Mouse (Mus musculus): ENCODE results near the gene 1700019N19Rik.

The 1700019N19Rik gene

DNA sequence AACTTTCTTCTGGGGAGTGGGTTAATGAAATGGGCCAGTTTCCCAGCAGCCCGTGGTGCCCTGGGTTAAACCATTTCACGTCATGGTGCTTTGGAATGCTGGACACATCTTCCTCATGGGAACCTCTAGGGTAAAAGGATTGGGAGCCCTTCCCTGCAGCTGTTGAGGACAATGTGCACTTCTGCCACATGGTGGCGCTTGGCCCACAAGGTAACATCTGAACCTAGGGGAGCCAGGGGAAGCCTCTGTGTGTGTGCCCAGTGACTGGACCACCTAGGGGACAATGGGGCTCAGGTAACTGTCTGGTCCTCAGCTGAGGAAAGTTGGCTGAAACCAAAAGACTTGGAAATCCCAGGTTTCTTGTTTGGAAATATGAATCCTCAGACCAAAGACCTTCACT lies 12.1 kb upstream of the 1700019N19Rik start:
- peak; percentile 68 for DNase-seq (ENCODE audit: low read depth, low spot score)

DNA sequence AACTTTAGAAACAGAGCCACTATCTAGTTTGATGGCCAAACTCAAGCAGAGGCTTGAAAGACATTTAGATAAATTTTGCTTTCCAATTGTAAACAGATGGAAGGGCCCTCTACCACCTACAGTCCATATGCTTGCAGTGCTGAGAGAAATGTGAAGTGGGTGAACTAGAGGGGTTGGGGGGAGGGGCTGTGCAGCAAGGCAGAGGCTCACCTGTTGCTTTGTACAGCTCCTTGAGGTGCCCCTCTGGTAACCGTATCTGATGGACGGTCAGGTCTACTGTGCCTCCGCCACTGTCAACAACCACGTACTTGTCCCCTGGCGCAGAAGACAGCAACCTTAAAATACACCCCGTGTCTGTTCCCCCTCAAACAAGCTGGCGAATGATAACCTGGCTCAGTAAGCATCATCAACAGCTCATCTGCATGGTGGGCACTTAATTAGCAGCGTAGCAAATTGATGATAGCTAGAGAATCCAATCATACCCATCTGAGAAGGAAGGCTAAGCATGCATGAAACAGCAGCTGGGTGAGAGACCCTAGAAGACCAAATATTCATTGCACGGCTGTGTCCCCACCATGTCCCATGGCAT lies 11.0 kb upstream of the 1700019N19Rik start:
- DNase-seq (ENCODE audit: low read depth, low spot score): no peak

DNA sequence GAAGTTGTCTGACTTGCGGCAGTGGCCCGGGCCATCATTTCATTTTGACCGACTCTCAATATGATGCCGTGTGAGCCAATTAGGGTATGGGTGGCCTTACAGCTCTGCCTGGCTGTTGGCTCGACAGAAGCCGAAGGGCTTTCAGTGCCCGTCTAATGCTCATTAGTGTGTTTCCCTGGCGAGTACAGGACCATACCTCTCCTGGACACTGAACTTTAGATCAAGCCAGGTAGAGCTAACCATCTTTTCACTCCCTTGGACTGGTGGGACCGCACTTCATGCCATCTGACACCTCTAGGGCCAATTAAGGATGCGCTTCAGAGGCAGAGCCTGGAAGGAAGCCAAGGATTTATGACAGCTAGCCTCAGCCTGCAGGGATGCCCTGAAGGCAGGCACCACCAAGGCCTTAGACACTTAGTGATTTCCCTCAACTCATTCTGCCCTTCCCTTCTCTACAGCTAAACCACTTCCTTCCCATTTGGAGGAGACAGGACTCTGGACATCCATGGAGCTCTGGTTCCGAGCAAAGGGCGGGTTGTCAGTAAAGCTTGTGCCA lies 931 bp upstream of the 1700019N19Rik start:
- no peak for DNase-seq (ENCODE audit: low read depth, low spot score)

DNA sequence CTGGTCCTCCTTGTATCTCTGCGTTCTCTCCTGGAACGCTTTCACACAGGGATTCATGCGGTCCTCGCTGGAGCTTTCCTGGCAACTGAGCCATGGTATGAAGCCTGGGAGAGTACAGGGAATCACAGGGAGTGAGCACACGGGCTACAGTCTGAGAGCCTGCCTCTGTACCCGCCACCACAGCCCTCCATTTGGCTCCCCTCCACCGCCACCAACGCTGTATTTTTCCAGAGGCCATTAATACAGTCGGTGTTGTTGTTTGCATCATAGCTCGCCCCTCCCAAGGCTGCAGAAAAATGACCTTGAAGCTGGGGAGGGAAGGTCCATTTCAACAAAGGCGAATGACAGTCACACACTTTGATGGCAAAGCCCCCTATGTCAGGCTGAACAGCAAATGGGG lies 5.1 kb downstream of the 1700019N19Rik start:
- no peak for DNase-seq (ENCODE audit: low read depth, low spot score)

DNA sequence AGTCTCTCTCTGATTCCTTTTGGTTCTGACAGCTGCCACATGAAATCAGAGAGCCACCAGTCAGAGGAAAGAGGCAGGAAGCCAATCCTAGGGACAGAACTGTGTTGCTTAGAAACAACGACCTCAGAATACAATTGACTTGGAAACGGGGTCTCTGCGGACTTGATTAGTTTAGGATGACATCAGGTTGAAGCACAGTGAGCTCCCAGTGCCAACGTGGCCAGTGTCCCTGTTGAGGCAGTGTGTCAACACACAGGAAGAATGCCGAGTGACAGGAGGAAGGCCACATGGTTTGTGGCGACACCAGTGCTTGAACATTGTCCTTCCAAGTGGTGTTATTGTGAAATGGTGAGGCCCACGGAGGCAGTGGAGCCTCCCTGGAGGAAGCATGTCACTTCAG lies 10.3 kb downstream of the 1700019N19Rik start:
- DNase-seq (ENCODE audit: low read depth, low spot score): no peak

DNA sequence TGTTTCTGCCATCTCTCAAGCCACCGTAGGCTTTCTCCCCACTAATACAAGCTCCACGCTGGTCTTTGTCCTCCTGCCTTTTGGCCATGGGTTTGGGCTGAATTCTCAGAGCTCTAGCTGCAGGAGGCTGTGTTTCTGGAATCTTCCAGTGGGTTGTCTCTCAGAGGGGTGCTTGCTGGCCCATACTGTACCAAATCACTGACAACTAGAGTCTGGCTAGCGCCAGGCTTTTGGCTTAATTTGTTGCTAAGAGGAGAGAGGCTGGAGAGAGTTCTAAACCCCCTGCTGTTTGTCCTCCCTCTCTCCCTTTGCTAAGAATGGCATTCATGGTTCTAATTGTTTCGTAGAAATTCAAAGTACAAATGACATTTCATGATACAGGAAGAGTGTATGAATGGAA lies 12.7 kb downstream of the 1700019N19Rik start:
- no peak for DNase-seq (ENCODE audit: low read depth, low spot score)

DNA sequence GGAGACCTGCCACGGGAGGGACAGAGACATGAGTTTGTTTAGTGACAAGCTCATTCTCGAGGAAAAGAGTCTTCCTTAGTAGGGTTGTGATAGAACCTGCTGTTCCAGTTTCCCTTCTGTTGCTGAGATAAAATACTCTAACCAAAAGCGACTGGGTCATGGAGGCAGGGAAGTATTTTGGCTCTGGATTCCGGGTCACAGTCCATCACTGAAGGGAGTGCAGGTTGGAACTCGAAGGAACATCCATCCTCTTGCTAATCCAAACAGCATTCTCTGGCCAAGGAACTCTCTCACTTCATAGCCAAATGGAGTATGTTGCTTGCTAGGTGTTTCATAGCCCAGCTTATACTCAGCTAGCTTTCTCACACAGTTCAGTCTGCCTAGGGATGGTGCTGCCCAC lies 17.8 kb downstream of the 1700019N19Rik start:
- no peak for DNase-seq (ENCODE audit: low read depth, low spot score)

DNA sequence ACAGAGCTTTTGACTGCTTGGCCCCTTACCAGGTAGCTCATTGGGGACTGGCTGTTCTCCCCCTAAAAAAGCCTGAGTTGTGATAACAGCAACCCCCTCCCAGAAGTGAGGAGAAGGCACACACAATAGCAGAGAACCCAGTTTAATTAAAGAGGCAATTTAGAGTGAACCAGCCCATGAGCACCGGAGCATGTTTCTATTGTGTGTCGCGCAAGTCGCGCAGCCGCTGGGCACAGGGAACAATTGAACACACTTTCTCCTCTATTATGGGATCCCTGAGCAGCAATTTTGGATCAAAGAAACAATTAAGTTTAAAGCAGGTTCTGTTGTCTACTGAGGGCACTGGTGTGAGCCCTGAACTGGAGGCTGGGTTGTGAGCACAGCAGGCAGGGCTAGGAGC lies 26.9 kb downstream of the 1700019N19Rik start:
- no peak for DNase-seq (ENCODE audit: low read depth, low spot score)

DNA sequence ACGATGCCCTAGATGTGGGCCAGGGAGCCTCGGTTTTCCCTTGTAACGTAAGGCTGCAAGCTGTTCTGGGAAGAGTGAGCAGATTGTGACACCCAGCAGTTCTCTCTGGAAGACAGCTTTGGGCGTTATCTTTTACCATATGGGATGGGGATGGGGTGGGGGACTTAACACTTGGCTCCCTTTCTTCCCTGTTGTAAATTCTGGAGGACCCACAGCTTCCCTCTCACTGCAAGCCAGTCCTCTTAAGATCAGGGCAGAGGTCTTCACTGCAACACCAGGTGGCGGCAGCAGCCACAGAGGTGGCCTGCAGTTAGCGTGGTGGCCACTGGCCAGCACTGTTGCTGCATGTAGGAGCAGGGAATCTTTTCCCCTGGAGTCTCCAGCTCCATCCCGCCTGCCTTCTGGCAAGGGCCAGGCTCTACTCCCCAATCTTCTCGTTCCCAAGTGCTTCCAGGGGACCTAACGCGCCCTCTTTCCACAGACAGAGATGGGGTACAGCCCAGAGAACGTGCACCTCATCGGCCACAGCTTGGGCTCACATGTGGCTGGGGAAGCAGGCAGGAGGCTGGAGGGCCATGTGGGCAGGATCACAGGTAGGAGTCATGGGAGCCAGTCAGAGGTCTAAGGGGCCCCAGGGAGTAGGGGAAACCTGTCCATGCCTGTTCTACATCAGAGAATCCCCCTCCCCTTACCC lies 31.3 kb downstream of the 1700019N19Rik start:
- DNase-seq (ENCODE audit: low read depth, low spot score): peak; percentile 63

DNA sequence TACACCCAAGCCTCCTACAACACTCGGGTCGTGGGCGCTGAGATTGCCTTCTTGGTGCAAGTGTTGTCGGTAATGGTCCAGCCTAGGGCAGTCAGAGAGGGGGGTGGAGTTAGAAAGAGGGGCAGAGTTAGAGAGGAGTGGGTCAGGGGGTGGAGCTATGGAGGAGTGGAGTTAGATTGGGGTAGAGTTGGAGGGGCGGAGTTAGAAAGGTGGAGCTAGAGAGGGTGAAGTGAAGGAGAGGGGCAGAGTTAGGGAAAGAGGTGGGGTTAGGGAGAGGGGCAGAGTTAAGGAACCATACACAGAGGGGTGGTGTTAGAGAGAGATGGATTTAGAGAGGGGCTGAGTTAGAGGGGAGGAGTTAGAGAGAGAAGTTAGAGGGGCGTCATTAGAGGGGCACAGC lies 31.9 kb downstream of the 1700019N19Rik start:
- peak; percentile 32 for DNase-seq (ENCODE audit: low read depth, low spot score)

DNA sequence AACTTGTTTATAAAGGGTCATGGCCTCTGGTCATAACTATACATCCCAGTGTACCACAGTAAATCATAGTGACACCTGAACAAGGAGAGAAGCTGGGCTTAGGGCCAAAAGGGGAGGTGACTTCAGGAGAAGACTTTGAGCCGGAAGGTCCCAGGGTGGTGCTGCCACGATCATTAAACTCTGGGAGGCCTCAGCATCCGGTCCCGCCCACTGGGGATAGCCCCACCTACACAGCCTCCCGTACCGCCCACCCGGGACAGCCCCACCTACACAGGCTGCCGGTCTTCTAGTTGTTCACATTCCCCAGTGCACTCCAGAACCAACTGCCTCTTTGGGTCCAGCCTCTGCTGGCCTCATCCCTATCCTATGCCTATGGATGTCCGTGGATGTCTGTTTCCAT lies 34.8 kb downstream of the 1700019N19Rik start, which contains the start of gene Pnliprp2:
Gene Pnliprp2, plus strand, starts transcription at position 297 of the 400 bp plus-strand sequence.
- peak; percentile 21 for DNase-seq (ENCODE audit: low read depth, low spot score)

DNA sequence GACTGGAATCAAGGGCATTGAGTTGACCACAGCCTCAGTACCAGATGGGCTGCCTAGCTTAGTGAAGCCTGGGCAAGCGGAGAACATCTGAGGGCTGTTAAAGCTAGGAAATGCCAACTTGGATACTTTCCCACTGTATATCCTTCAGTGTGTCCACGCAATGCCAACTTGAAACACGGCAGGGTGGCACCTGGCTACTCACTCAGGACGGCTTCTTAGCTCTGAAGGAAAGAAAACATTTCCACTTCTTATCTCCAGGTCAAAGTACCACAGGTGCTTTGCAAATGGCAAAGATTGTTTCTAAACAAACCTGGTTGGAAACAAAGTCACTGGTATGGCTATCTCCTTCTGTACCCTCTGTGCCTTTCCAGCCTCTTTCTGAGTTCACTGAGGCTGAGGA lies 35.4 kb downstream of the 1700019N19Rik start:
- DNase-seq (ENCODE audit: low read depth, low spot score): no peak

DNA sequence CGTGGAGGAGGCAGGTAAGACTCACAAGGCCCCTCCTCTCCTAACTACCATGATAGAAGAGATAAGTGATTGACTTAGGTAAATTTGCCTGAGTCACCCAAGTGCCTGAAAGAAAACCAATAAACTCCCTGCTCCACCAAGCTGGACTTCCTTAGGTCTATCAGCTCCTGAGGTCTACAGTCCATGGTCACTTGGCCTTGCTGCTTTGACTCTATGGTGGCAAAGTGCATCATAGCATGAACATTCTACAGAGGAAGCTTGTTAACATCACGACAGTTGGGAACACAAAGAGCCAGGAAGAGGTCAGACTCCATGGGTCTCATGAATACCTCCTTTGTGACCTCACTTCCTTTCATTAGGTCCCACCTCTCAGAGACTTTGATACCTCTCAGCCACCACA lies 42.8 kb downstream of the 1700019N19Rik start:
- no peak for DNase-seq (ENCODE audit: low read depth, low spot score)

DNA sequence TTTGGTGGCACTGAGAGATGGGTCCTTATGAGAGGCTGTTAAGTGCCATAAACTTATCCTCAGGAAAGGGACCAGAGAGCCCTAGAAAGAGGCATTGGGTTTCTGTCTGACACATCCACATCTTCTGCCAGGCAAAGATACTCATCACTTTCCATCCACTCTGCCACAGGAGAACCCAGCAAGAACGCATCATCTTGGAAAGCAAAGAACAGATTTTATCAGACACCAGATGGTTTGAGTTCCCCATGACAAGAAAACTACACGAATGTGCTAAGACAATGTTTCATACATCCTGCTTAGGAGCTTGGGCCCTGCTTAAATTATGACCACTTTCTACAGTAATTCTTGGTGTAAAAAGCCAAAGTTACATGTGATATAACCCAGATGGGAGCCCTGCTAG lies 43.4 kb downstream of the 1700019N19Rik start:
- no peak for DNase-seq (ENCODE audit: low read depth, low spot score)

DNA sequence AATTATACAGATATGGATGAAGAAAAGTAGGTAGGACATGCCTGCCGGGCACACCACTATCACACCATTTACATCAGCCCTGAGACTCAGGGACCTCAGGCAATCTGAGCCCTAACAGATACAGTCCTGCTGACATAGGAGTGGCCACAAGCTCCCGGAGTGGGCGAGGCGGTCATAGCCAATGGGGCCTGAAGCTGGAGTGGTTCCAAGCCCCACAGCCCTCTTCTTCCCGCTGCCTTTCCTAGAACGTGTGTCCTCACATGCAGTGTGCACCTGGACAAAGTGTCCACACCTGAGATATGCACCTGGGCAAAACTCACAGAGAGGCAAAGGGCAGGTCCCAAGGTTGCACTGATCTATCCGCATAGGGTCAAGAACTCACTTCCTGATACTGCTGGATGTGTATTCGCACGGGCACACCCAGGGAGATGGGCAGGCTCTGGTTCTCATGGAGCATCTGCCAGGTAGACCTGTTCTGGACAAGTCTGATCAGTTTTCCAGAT lies 46.7 kb downstream of the 1700019N19Rik start:
- no peak for DNase-seq (ENCODE audit: low read depth, low spot score)

DNA sequence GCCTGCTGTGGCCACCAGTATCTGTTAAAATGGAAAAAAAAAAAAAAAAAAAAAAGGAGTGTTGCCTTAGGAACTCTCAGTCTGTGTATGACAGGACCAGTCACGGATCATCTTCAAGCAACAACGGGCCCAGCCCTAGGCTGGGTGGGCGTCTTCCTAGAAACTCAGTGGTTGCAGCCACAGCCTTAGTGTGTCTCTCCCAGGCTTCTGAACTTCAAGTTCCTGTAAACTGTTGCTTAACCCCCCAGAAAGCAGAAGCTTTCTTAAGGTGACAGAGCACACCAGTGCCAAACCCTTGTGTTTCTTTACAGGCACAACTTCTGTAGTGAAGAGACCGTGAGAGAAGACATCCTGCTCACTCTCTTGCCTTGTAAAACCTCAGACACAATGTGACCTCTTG lies 50.5 kb downstream of the 1700019N19Rik start:
- DNase-seq (ENCODE audit: low read depth, low spot score): no peak

DNA sequence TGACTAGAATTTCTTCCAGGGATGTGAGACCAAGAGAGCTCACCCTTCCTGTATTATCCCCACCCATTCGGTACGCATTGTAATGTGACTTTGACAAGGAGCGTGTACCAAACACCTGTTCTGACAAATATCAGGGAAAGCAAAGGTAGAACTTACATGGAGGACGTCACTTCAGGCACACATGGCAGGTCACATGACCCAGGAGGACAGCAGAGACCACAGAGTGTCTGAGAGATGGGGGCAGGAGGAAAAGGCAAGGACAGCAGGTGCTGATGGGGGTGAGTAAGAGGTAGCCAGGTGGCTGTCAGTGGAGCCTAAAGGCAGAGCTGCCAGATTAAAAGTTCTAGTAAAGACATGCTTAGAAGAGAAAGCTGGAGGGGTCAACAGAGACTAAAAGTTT lies 51.5 kb downstream of the 1700019N19Rik start:
- DNase-seq (ENCODE audit: low read depth, low spot score): no peak

DNA sequence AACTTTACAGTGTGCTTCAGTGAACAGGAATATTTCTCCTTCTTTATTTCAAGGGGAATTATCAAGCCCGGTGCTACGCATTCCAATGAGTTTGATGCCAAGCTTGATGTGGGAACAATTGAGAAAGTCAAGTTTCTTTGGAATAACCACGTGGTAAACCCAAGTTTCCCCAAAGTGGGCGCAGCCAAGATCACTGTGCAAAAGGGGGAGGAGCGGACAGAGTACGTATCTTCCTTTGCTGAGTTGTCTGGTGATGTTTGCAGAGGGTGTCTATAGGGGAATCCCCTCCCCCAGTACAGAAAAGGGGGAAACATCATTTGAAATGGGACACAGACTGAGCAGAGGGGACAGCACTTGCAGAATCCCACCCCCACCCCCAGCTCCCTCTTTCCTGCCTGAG lies 53.2 kb downstream of the 1700019N19Rik start:
- no peak for DNase-seq (ENCODE audit: low read depth, low spot score)

DNA sequence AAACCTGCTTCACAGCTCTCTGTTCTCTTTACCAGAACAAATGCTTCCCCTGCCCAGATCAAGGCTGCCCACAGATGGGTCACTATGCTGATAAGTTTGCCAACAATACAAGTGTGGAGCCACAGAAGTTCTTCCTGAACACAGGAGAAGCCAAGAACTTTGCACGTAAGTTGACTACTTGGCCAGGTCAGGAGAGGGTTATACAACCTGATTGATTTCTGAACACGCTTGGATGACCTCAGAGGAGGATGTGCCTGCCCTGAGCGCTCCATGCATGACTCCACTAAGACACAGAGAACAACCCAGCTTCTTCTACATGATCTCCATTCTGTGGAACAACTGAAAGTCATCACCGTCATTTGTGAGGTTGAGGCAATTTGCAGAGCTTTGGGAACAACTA lies 56.1 kb downstream of the 1700019N19Rik start:
- DNase-seq (ENCODE audit: low read depth, low spot score): no peak

Measured in ES-CJ7 (cell line).